7 mouse cellular contexts compared by ENCODE assay signal in the genomic region with DNA sequence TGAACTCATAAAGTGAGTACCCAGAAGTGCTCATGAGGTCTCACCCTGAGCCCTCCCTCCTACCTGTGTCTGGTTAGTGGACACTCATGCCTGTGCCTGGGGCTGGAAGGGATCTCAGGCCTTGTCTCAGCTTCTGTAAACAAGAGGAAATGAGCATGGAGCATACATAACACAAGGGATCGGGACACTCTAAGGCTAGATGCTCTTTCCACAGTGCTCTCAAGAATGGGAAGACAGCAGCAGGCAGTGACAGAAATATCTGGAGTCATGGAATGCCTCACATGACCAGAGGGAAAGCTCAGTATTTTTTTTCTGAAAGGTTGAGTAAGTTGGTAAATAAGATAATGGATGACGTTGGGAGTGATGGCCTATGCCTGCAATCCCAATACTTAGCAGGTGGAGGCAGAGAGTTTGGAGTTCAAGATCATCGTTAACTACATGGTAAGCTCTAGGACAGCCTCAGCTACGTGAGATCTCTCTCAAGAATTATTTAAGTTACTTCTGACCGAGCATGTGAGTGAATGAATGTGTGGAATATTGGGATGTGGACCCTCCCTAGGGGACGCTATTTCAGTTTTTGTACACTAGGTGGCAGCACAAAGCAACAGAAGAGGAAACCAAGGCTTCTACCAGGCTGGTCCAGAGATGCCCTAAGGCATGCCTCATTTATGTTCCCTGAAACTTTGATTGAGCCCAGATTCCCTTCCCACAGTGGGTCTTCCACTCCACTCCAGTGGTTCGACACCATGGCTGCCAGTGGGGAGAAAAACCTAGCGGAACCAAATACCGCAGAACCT. TPM values are rescaled to one million over a fixed set of nuclear protein-coding genes. Genes with fewer than 3 reads are reported as not detected.
DNase-seq lines count a peak whose midpoint lies in the region; ATAC-seq and TF ChIP-seq lines count a peak whose summit lies in the region.

No protein-coding gene starts in this region.

- no peaks in the 10 kb centered on the region for H3K36me3 ChIP-seq in midbrain, embryonic 15.5 days (replicated peaks)

- no peak overlapping the region for H3K9ac ChIP-seq in midbrain, embryonic 15.5 days

- no peak overlapping the region for H3K4me3 ChIP-seq in lung, adult 2 months (replicated peaks; ENCODE audit: extremely low read depth, low read depth, low read length)
- no peak overlapping the region for H3K4me3 ChIP-seq in midbrain, embryonic 15.5 days

- H3K9me3 ChIP-seq in midbrain, embryonic 15.5 days, result no peaks in the 10 kb centered on the region

- WGBS in lung, adult 2 months, result 28% methylated on average over 9 of the region's 9 CpGs
- 28% methylated on average over 9 of the region's 9 CpGs for WGBS in midbrain, embryonic 15.5 days

- TF ChIP-seq POLR2A in lung, adult 2 months (IDR thresholded peaks at IDR 0.05; ENCODE audit: borderline replicate concordance, extremely low read depth, low read depth, low read length), result no peak

- peaks cover 21% of the 10 kb centered on the region for H3K27me3 ChIP-seq in midbrain, embryonic 15.5 days (replicated peaks)

- no peak overlapping the region for H3K27ac ChIP-seq in midbrain, embryonic 15.5 days

- no peak for DNase-seq in lung, adult 2 months
- DNase-seq in lung, postnatal 25 days (ENCODE audit: low spot score), result no peak
- DNase-seq in R1 (ENCODE audit: low read depth, low spot score), result peak; percentile 67
- peak; percentile 80 for DNase-seq in embryo, embryonic 11 days
- DNase-seq in kidney, adult 9 months, result peak; percentile 56
- DNase-seq in right cerebral cortex, postnatal 14 days, result no peak

- H3K4me1 ChIP-seq in lung, adult 2 months (ENCODE audit: control insufficient read depth, insufficient read depth, low read length), result no peaks in the 10 kb centered on the region
- H3K4me1 ChIP-seq in midbrain, embryonic 15.5 days, result no peaks in the 10 kb centered on the region

- H3K4me2 ChIP-seq in midbrain, embryonic 15.5 days, result no peak overlapping the region

- ATAC-seq in midbrain, embryonic 15.5 days (replicated peaks), result peak; percentile 54

- TF ChIP-seq CTCF in lung, adult 2 months (IDR thresholded peaks at IDR 0.05; ENCODE audit: insufficient read depth, low read length), result peak; percentile 49

RNA-seq across cellular contexts. Expression of gene Mef2d, which starts 49.8 kb away (rescaled TPM):
- polyA plus RNA-seq in lung, adult 2 months (2012; rRNA removed), result 87.0 and 94.3 TPM in 2 replicates
- polyA plus RNA-seq in midbrain, embryonic 15.5 days (2015; fragmentation: Nextera tagmentation; extraction: Ambion mirVana), result 23.2 and 25.3 TPM in 2 replicates

Comparison
In these comparisons a context has a peak if more than half of its experiments do, and no peak if none do; other contexts are left out.
1. DNase-seq: peak in R1 (single experiment), embryo, embryonic 11 days (single experiment) and kidney, adult 9 months (single experiment); none in lung, adult 2 months (single experiment), lung, postnatal 25 days (single experiment) and right cerebral cortex, postnatal 14 days (single experiment).